Mouse (Mus musculus): Measurements from ENCODE around the gene Olfr19. TPM values are rescaled to one million over a fixed set of nuclear protein-coding genes. Genes with fewer than 3 reads are reported as not detected.
"Not testable (repeated sequence)": the region's sequence is repeated elsewhere in the genome, so short reads cannot be mapped to it uniquely, and the experiment has no call there.

Olfr19 gene
- total RNA-seq (2014; rRNA removed; ENCODE audit: low replicate concordance) (not detected in 2 replicates), polyA plus RNA-seq (2015; fragmentation: Nextera tagmentation; extraction: Ambion mirVana) (not detected in 2 replicates)

GRCm38 (mm10) chr16:16676305-16676704 is at the start of gene Olfr19:
Gene Olfr19, minus strand, starts transcription at chr16:16676405.
- H3K4me3 ChIP-seq (ENCODE audit: low read depth, low read length), result no peak within 1 kb of the TSS
- ATAC-seq (ENCODE audit: insufficient read depth, low read depth) (no peak), DNase-seq (ENCODE audit: low spot score) (no peak)
- WGBS, result 53% methylated on average over 2 of the region's 2 CpGs
- no peak within 1 kb of the TSS for H3K9ac ChIP-seq (replicated peaks; ENCODE audit: low read depth, low read length)
- no peaks in the 10 kb centered on the region for H3K9me3 ChIP-seq (replicated peaks; ENCODE audit: control insufficient read depth, low read length)
- H3K36me3 ChIP-seq (replicated peaks; ENCODE audit: control insufficient read depth, insufficient read depth, low read length), result no peaks in the 10 kb centered on the region
- H3K4me2 ChIP-seq (ENCODE audit: low read depth, low read length), result no peak within 1 kb of the TSS
- no peaks in the 10 kb centered on the region for H3K4me1 ChIP-seq (ENCODE audit: control insufficient read depth, insufficient read depth)
- no peak within 1 kb of the TSS for H3K27ac ChIP-seq (ENCODE audit: low read depth)
- no peaks in the 10 kb centered on the region for H3K27me3 ChIP-seq (ENCODE audit: control insufficient read depth, insufficient read depth, low read length)
- TF ChIP-seq EP300 (IDR thresholded peaks at IDR 0.05; ENCODE audit: low read depth) (no peak), CTCF (IDR thresholded peaks at IDR 0.05; ENCODE audit: low read depth) (no peak)

- WGBS, result 51% methylated on average over 3 of the region's 3 CpGs
- no peak for DNase-seq (ENCODE audit: low spot score)
- TF ChIP-seq CTCF (IDR thresholded peaks at IDR 0.05; ENCODE audit: low read depth) (no peak), EP300 (IDR thresholded peaks at IDR 0.05; ENCODE audit: low read depth) (no peak)
- Histone ChIP-seq H3K9me3 (replicated peaks; ENCODE audit: control insufficient read depth, low read length) (no peaks in the 10 kb centered on the region), H3K36me3 (replicated peaks; ENCODE audit: control insufficient read depth, insufficient read depth, low read length) (no peaks in the 10 kb centered on the region), H3K27me3 (ENCODE audit: control insufficient read depth, insufficient read depth, low read length) (no peaks in the 10 kb centered on the region), H3K4me3 (ENCODE audit: low read depth, low read length) (no peak overlapping the region), H3K27ac (ENCODE audit: low read depth) (no peak overlapping the region), H3K4me2 (ENCODE audit: low read depth, low read length) (no peak overlapping the region), H3K9ac (replicated peaks; ENCODE audit: low read depth, low read length) (no peak overlapping the region), H3K4me1 (ENCODE audit: control insufficient read depth, insufficient read depth) (no peaks in the 10 kb centered on the region)
- ATAC-seq (ENCODE audit: insufficient read depth, low read depth), result no peak
These were observed 8.8 kb upstream of the Olfr19 start for GRCm38 (mm10) chr16:16684975-16685374.

GRCm38 (mm10) chr16:16684053-16684452 is 7.8 kb upstream of the Olfr19 start:
- WGBS, result 59% methylated on average over 2 of the region's 2 CpGs
- ATAC-seq (ENCODE audit: insufficient read depth, low read depth), result no peak
- H3K36me3 ChIP-seq (replicated peaks; ENCODE audit: control insufficient read depth, insufficient read depth, low read length), result no peaks in the 10 kb centered on the region

DNA sequence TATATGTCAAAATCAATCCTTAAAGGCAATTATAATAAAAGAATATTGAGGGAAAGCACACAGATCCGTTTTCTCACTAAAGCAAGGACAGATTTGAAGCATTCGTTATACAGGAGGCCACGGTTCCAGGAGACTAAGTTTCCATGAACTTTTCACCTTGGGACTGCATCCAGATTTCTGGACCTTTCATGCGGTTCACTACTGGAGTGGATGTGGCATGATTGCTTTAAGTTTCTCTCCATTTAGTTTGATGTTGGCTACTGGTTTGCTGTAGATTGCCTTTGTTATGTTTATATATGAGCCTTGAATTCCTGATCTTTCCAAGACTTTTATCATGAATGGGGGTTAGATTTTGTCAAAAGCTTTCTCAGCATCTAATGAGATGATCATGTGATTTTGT is 11.2 kb downstream of the Olfr19 start:
- ATAC-seq (ENCODE audit: insufficient read depth, low read depth) (no peak), DNase-seq (ENCODE audit: low spot score) (no peak)
- Histone ChIP-seq H3K9ac (replicated peaks; ENCODE audit: low read depth, low read length) (no peak overlapping the region), H3K27ac (ENCODE audit: low read depth) (no peak overlapping the region), H3K4me2 (ENCODE audit: low read depth, low read length) (no peak overlapping the region), H3K9me3 (replicated peaks; ENCODE audit: control insufficient read depth, low read length) (no peaks in the 10 kb centered on the region), H3K4me3 (ENCODE audit: low read depth, low read length) (no peak overlapping the region), H3K4me1 (ENCODE audit: control insufficient read depth, insufficient read depth) (no peaks in the 10 kb centered on the region), H3K36me3 (replicated peaks; ENCODE audit: control insufficient read depth, insufficient read depth, low read length) (no peaks in the 10 kb centered on the region), H3K27me3 (ENCODE audit: control insufficient read depth, insufficient read depth, low read length) (no peaks in the 10 kb centered on the region)
- no peak for TF ChIP-seq CTCF (IDR thresholded peaks at IDR 0.05; ENCODE audit: low read depth)
- no peak for TF ChIP-seq EP300 (IDR thresholded peaks at IDR 0.05; ENCODE audit: low read depth)
- WGBS, result 63% methylated on average over 4 of the region's 4 CpGs

More at GRCm38 (mm10) chr16:16684053-16684452, 7.8 kb upstream of the Olfr19 start:
- DNase-seq (ENCODE audit: low spot score), result no peak
- Histone ChIP-seq H3K4me3 (ENCODE audit: low read depth, low read length) (no peak overlapping the region), H3K27me3 (ENCODE audit: control insufficient read depth, insufficient read depth, low read length) (no peaks in the 10 kb centered on the region), H3K9ac (replicated peaks; ENCODE audit: low read depth, low read length) (no peak overlapping the region), H3K9me3 (replicated peaks; ENCODE audit: control insufficient read depth, low read length) (no peaks in the 10 kb centered on the region), H3K4me2 (ENCODE audit: low read depth, low read length) (no peak overlapping the region), H3K27ac (ENCODE audit: low read depth) (no peak overlapping the region), H3K4me1 (ENCODE audit: control insufficient read depth, insufficient read depth) (no peaks in the 10 kb centered on the region)
- TF ChIP-seq CTCF (IDR thresholded peaks at IDR 0.05; ENCODE audit: low read depth) (no peak), EP300 (IDR thresholded peaks at IDR 0.05; ENCODE audit: low read depth) (no peak)

DNA sequence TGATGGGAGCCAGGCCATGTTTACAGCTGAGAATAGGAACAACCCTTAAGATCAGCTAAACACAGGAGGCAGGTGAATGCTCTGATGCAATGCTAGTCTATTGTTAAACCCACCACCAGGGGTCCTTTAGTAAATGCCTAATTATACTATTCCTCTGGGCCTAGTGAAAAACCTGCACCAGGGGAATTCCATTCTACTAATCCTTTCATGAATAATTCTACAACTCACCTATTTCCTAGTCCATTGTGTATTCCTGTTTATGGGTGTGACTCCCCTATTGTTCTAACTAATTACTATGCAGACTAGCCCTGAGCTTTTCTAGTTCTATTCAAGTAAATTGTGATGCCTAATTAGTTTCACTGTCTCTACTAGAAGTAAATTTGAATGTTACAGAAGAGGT is 11.7 kb downstream of the Olfr19 start:
- not testable (repeated sequence) for H3K9me3 ChIP-seq (replicated peaks; ENCODE audit: control insufficient read depth, low read length); H3K27me3 ChIP-seq (ENCODE audit: control insufficient read depth, insufficient read depth, low read length); H3K4me1 ChIP-seq (ENCODE audit: control insufficient read depth, insufficient read depth); H3K27ac ChIP-seq (ENCODE audit: low read depth); H3K4me2 ChIP-seq (ENCODE audit: low read depth, low read length); H3K9ac ChIP-seq (replicated peaks; ENCODE audit: low read depth, low read length); H3K4me3 ChIP-seq (ENCODE audit: low read depth, low read length); ATAC-seq (ENCODE audit: insufficient read depth, low read depth); H3K36me3 ChIP-seq (replicated peaks; ENCODE audit: control insufficient read depth, insufficient read depth, low read length); DNase-seq (ENCODE audit: low spot score)

DNA sequence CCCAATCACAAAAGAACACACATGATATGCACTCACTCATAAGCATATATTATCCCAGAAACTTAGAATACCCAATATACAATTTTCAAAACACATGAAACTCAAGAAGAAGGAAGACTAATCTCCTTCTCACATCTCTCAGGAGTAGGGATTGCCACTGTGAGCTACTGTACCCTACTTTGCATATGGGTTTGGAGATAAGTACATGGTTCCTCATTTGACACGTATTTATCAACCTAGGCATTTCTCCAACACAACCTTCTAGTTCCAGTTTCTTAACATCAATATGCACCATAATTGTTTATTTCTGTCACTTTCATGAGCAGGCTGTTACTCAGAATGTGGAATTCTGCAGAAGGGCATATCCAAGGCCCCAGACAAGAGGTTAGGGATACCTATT is 31.1 kb downstream of the Olfr19 start:
- DNase-seq (ENCODE audit: low spot score) (no peak), ATAC-seq (ENCODE audit: insufficient read depth, low read depth) (no peak)
- Histone ChIP-seq H3K4me1 (ENCODE audit: control insufficient read depth, insufficient read depth) (no peaks in the 10 kb centered on the region), H3K4me3 (ENCODE audit: low read depth, low read length) (no peak overlapping the region), H3K27ac (ENCODE audit: low read depth) (no peak overlapping the region), H3K4me2 (ENCODE audit: low read depth, low read length) (no peak overlapping the region), H3K9me3 (replicated peaks; ENCODE audit: control insufficient read depth, low read length) (no peaks in the 10 kb centered on the region), H3K9ac (replicated peaks; ENCODE audit: low read depth, low read length) (no peak overlapping the region), H3K27me3 (ENCODE audit: control insufficient read depth, insufficient read depth, low read length) (no peaks in the 10 kb centered on the region), H3K36me3 (replicated peaks; ENCODE audit: control insufficient read depth, insufficient read depth, low read length) (no peaks in the 10 kb centered on the region)
- TF ChIP-seq CTCF (IDR thresholded peaks at IDR 0.05; ENCODE audit: low read depth) (no peak), EP300 (IDR thresholded peaks at IDR 0.05; ENCODE audit: low read depth) (no peak)
- WGBS, result 68% methylated on average over 1 of the region's 1 CpGs
